Mouse (Mus musculus) G1E (cell line): ENCODE measurements around the gene Tmem63a.

Experiments used
- CTCF ChIP-seq: IDR thresholded peaks from 2 replicates; pipeline ENCODE4 v1.5.1; 2012; ENCODE audit warnings: low read depth, low read length, inconsistent platforms, mixed read lengths
- POLR2AphosphoS5 ChIP-seq: IDR thresholded peaks from 2 replicates; pipeline ENCODE4 v1.6.1; 2012; ENCODE audit warnings: low read depth, low read length, inconsistent platforms; ENCODE audit not compliant: insufficient replicate concordance
- TAL1 ChIP-seq: conservative IDR thresholded peaks from 2 replicates; pipeline ENCODE4 v1.6.1; 2012; ENCODE audit warnings: low read depth, low read length, inconsistent platforms, mixed read lengths

DNA sequence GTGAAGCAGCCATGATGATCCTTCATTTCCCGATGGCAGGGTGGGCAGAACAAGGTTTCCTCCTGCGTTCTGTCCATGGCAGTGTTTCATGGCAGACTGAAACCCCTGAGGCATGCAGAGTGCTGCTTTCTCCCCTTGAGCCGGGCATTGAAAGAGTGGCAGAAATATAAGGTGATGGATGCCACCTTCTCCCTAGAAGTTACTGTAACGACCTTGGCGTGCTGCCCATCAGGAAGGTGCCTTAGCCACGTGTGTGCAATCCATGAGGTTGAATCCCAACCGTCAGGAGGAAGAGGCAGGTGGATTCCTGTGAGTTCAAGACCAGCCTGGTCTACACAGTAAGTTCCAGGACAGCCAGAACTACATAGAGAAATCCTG lies 79.3 kb downstream of the Tmem63a start:
- TF ChIP-seq CTCF (no peak), TAL1 (no peak), POLR2AphosphoS5 (no peak)
